Mouse (Mus musculus): Measurements from ENCODE around the gene Npm1. TPM values are rescaled to one million over a fixed set of nuclear protein-coding genes. Genes with fewer than 3 reads are reported as not detected.

Npm1 gene
- polyA plus RNA-seq, 1 experiment from 2014 or later, result 1,324 TPM

DNA sequence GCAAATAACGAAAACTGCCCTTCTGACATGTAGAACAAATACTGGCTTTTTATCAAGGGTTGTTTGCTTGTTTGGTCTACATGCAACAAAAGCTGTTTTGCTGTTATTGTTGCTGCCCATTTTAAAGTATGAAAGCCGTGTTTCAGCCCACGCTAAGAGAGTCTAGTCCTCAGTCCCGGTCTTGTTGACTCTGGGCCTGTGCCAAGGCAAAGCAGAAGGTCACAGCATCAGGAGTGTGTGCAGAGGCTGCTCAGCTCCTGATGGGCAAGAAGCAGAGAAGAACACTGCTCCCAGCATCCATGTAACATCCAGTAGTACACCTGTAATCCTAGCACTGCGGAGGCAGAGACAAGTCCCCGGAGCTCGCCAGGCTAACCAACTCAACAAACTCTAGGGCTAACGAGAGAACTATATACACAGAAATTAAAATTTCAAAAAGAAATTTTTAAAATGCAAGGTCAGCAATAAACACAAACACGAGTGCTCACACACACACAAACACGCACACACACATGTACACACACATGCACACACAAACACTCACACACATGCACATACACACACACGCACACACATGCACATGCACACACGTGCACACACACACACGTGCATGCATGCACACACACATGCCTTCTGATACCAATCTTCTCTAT, 59.6 kb downstream of the Npm1 start:
- Histone ChIP-seq H3K27ac (replicated peaks) (no peak overlapping the region), H3K36me3 (no peaks in the 10 kb centered on the region), H3K4me1 (peaks cover 23% of the 10 kb centered on the region), H3K27me3 (ENCODE audit: low read depth, poor library complexity, severe bottlenecking) (peaks cover 5% of the 10 kb centered on the region), H3K9me3 (replicated peaks) (no peaks in the 10 kb centered on the region), H3K4me3 (no peak overlapping the region)
- no peak for DNase-seq (ENCODE audit: low spot score)
- 93% methylated on average over 13 of the region's 13 CpGs for WGBS

Other genes with a start within 250 kb of the Npm1 start
- gene Fgf18, start 15.8 kb downstream of the Npm1 start, polyA plus RNA-seq (2016; fragmentation: Nextera tagmentation; extraction: Ambion mirVana), result 6.5 and 8.8 TPM in 2 replicates
- 2.0 and 3.3 TPM in 2 replicates for gene Tlx3, start 40.4 kb upstream of the Npm1 start, polyA plus RNA-seq (2016; fragmentation: Nextera tagmentation; extraction: Ambion mirVana)
- not detected in 2 replicates for gene Gm12117, start 113.5 kb upstream of the Npm1 start, polyA plus RNA-seq (2016; fragmentation: Nextera tagmentation; extraction: Ambion mirVana)

All from midbrain, embryonic 10.5 days (tissue).